Mouse (Mus musculus): ENCODE measurements around the gene Ctla2b. TPM values are rescaled to one million over a fixed set of nuclear protein-coding genes. Genes with fewer than 3 reads are reported as not detected.

Gene Ctla2b
- polyA plus RNA-seq, 1 experiment: 0.90 TPM

DNA sequence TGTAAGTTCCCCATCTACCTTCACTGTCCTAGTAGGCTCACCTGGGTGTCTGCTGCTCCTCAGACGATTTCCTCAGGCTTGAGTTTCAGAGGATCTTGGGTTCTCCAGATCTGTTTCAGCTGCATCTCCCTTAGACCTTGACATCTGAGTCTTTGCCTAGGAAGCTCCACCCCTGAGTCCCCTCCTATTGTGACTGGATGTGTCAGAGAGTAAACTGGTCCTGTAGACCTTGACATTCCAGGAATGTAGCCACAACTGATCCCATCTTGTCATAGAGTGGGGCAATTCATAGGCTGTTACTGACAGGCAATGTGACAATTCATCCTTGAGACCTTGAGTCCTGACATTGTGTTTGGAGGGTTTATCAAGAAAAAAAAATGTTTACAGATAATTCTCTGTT lies 33.0 kb downstream of the Ctla2b start, which contains the start of gene 4930486L24Rik:
4930486L24Rik (minus strand) TSS at position 195 of the 400 bp plus-strand sequence.
- TF ChIP-seq CTCF (IDR thresholded peaks at IDR 0.05; ENCODE audit: borderline replicate concordance, insufficient read depth, low read depth, low read length) (no peak), POLR2A (IDR thresholded peaks at IDR 0.05; ENCODE audit: borderline replicate concordance, insufficient read depth, low read length) (no peak)
- DNase-seq: no peak
- Histone ChIP-seq H3K4me1 (ENCODE audit: control insufficient read depth, insufficient read depth, low read length) (no peaks in the 10 kb centered on the region), H3K27ac (ENCODE audit: insufficient read depth, low read length) (no peak within 1 kb of the TSS), H3K4me3 (replicated peaks; ENCODE audit: insufficient read depth, low read depth, low read length) (no peak within 1 kb of the TSS), H3K27me3 (ENCODE audit: control insufficient read depth, insufficient read depth, low read length) (no peaks in the 10 kb centered on the region)
- 61% methylated on average over 1 of the region's 1 CpGs for WGBS

DNA sequence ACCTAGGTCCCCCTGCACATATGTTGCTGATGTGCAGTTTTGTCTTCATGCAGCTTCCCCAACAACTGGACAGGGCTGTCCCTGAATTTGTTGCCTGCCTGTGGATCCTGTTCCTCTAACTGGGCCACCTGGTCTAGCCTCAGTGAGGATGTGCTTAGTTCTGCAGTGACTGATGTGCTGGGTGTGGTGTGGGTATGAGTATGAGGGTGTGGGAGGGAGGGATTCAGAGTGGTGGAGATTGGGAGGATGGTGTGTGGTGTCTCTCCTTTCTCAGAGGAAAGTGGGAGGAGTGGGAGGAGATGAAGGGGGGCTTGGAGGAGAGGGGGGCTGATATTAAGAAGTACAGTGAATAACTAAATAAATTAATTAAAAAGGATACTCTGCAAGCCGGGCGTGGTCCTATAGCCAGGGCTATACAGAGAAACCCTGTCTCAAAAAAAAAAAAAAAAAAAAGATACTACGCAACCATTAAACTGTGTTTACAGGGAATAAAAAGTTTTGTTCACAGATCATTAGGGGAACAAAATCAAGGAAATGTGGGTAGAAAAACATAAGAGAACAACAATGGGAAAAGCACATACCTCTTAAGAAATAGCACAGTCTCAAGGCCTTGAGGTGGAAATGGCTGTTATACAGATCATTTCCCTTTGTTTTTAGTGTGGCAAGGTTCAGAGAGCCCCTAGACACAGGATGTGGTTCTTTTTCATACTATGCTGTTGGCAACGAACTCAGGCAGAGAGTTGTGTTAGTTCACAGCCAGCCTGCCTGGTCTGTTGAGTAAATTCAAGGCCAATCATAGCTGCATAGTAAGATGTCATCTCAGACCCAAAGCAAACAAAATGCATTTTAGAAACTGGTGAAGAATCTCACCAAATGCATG lies 48.8 kb downstream of the Ctla2b start:
- Histone ChIP-seq H3K27ac (ENCODE audit: insufficient read depth, low read length) (no peak overlapping the region), H3K27me3 (ENCODE audit: control insufficient read depth, insufficient read depth, low read length) (no peaks in the 10 kb centered on the region), H3K4me3 (replicated peaks; ENCODE audit: insufficient read depth, low read depth, low read length) (no peak overlapping the region), H3K4me1 (ENCODE audit: control insufficient read depth, insufficient read depth, low read length) (no peaks in the 10 kb centered on the region)
- DNase-seq: no peak
- no peak for TF ChIP-seq POLR2A (IDR thresholded peaks at IDR 0.05; ENCODE audit: borderline replicate concordance, insufficient read depth, low read length)
- no peak for TF ChIP-seq CTCF (IDR thresholded peaks at IDR 0.05; ENCODE audit: borderline replicate concordance, insufficient read depth, low read depth, low read length)
- 77% methylated on average over 4 of the region's 4 CpGs for WGBS

Other genes with a start within 250 kb of the Ctla2b start
- gene BC051665, start 111.1 kb downstream of the Ctla2b start, polyA plus RNA-seq (2012; rRNA removed): not detected in 2 replicates
- not detected in 2 replicates for gene Ctsll3, start 94.6 kb downstream of the Ctla2b start, polyA plus RNA-seq (2012; rRNA removed)
- gene 4930486L24Rik, start 33.0 kb downstream of the Ctla2b start, polyA plus RNA-seq (2012; rRNA removed): 0.34 TPM in 1 of 2 replicates, not detected in the other
- 0.17 TPM in 1 of 2 replicates, not detected in the other for gene Gm49392, start 553 bp downstream of the Ctla2b start, polyA plus RNA-seq (2012; rRNA removed)
- 0.25 TPM in 1 of 2 replicates, not detected in the other for gene Tpbpb, start 7.4 kb upstream of the Ctla2b start, polyA plus RNA-seq (2012; rRNA removed)
- gene Gm49393, start 38.1 kb upstream of the Ctla2b start, polyA plus RNA-seq (2012; rRNA removed): not detected in 2 replicates
- 1.1 and 1.8 TPM in 2 replicates for gene Gm49391, start 39.1 kb upstream of the Ctla2b start, polyA plus RNA-seq (2012; rRNA removed)
- gene Ctla2a, start 39.2 kb upstream of the Ctla2b start, polyA plus RNA-seq (2012; rRNA removed): 10.4 and 11.5 TPM in 2 replicates
- gene Tpbpa, start 44.5 kb upstream of the Ctla2b start, polyA plus RNA-seq (2012; rRNA removed): 0.21 and 0.64 TPM in 2 replicates
- gene Ctsj, start 108.5 kb upstream of the Ctla2b start, polyA plus RNA-seq (2012; rRNA removed): 0.11 TPM in 1 of 2 replicates, not detected in the other
- not detected in 2 replicates for gene Ctsq, start 143.2 kb upstream of the Ctla2b start, polyA plus RNA-seq (2012; rRNA removed)

All from cerebellum, adult 2 months (tissue).